Comparison of ENCODE assay signal across 8 mouse cellular contexts in the genomic region with DNA sequence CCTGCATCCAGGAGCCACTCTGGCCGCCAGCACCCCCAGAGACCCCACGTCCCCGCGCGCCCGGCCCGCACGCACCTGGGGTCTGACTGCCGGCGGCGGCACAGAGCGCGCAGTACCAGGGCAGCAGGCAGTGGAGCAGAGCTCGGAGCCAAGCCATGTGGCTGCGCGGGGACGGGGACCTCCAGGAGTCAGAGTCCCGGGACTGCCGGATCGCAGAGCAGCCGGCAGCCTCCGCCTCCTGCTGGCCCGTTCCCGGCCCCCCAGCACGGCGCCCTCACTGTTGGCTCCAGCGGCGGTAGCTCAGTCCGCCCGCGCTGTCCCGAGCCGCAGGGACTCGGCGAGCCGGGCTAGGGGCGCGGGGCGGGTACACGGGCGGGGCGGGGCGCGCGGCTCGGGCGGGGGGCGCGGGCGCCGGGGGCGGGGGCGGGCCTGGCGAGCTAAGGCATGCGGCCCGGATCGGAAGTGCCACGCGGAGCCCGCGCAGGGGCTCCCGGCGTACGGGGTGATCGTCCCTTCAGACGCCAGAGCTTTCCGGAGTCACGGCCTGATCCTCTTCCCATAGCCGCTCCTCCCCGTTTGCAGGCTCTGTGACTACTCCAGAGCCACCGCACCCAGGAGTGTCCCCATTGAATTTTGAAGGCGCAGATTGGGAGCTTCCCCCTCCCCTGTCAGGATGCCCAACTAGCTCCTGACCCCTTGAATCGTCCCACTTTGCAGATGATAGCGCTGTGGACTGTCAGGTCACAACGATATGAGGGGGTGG. TPM values are rescaled to one million over a fixed set of nuclear protein-coding genes. Genes with fewer than 3 reads are reported as not detected.
A peak's percentile ranks its signal among the peaks of the same experiment; 100 is the strongest.
DNase-seq lines count a peak whose midpoint lies in the region; ATAC-seq and TF ChIP-seq lines count a peak whose summit lies in the region.

A gene (minus strand): TSS at position 358 of the 763 bp plus-strand sequence.

- H3K9me3 ChIP-seq in forebrain, embryonic 14.5 days (replicated peaks; ENCODE audit: control insufficient read depth, low read length) = no peaks in the 10 kb centered on the region
- H3K9me3 ChIP-seq in hindbrain, postnatal 0 days (ENCODE audit: low read length) = no peaks in the 10 kb centered on the region

- DNase-seq in gastrocnemius, adult 2 months = peak; percentile 67
- DNase-seq in gastrocnemius, adult 18-20 months (ENCODE audit: low spot score) = no peak
- DNase-seq in Muller cell, postnatal 12 days (ENCODE audit: inconsistent ontology term) = peak; percentile 56
- peak; percentile 48 for DNase-seq in forebrain, embryonic 14.5 days (ENCODE audit: low spot score)
- DNase-seq in hindbrain, postnatal 0 days (ENCODE audit: low spot score) = peak; percentile 45
- DNase-seq in lung, postnatal 10 days = peak; percentile 54
- DNase-seq in testis, postnatal 10 days (ENCODE audit: low spot score) = peak; percentile 66
- no peak for DNase-seq in right cerebral cortex, adult 2 months (ENCODE audit: low spot score in 2 of 2)

- H3K27ac ChIP-seq in gastrocnemius, adult 2 months = peak within 1 kb of the TSS; percentile 76
- H3K27ac ChIP-seq in forebrain, embryonic 14.5 days (ENCODE audit: low read depth, low read length) = no peak within 1 kb of the TSS
- no peak within 1 kb of the TSS; the same call in 1 of the 2 replicates for H3K27ac ChIP-seq in hindbrain, postnatal 0 days

- WGBS in forebrain, embryonic 14.5 days = under 1% methylated on average over 43 of the region's 75 CpGs
- 2% methylated on average over 64 of the region's 75 CpGs for WGBS in hindbrain, postnatal 0 days

- H3K4me1 ChIP-seq in forebrain, embryonic 14.5 days (ENCODE audit: control insufficient read depth, insufficient read depth, low read length) = 0 out of 2 replicates have a peak, but pooled peaks cover 3% of the 10 kb centered on the region
- H3K4me1 ChIP-seq in hindbrain, postnatal 0 days (ENCODE audit: insufficient read depth, low read length) = peaks cover 10% of the 10 kb centered on the region; the same call in 1 of the 2 replicates

- ATAC-seq in forebrain, embryonic 14.5 days = peak; percentile 63
- peak; percentile 55; the same call in 1 of the 2 replicates for ATAC-seq in hindbrain, postnatal 0 days

- H3K4me2 ChIP-seq in forebrain, embryonic 14.5 days (ENCODE audit: low read length) = peak within 1 kb of the TSS; percentile 94
- peak within 1 kb of the TSS; percentile 95 for H3K4me2 ChIP-seq in hindbrain, postnatal 0 days (ENCODE audit: low read depth, low read length)

- no peaks in the 10 kb centered on the region for H3K36me3 ChIP-seq in forebrain, embryonic 14.5 days (ENCODE audit: control insufficient read depth, insufficient read depth, low read length)
- H3K36me3 ChIP-seq in hindbrain, postnatal 0 days (ENCODE audit: insufficient read depth, low read length) = no peaks in the 10 kb centered on the region

- peak within 1 kb of the TSS; percentile 64 for H3K9ac ChIP-seq in forebrain, embryonic 14.5 days (ENCODE audit: low read length)
- peak within 1 kb of the TSS; percentile 40; the same call in 1 of the 2 replicates for H3K9ac ChIP-seq in hindbrain, postnatal 0 days (replicated peaks; ENCODE audit: low read length)

- intact Hi-C loops in gastrocnemius, adult 2 months (cut with DNase I) = no loop called here

- no peak; the same call in 1 of the 2 replicates for TF ChIP-seq CTCF in gastrocnemius, adult 2 months (IDR thresholded peaks at IDR 0.05)
- no peak for TF ChIP-seq CTCF in hindbrain, postnatal 0 days (IDR thresholded peaks at IDR 0.05; ENCODE audit: low read depth)

- no peaks in the 10 kb centered on the region for H3K27me3 ChIP-seq in forebrain, embryonic 14.5 days (replicated peaks; ENCODE audit: control insufficient read depth, insufficient read depth, low read length)
- H3K27me3 ChIP-seq in hindbrain, postnatal 0 days (ENCODE audit: insufficient read depth, low read length) = no peaks in the 10 kb centered on the region

- peak within 1 kb of the TSS; percentile 78 for H3K4me3 ChIP-seq in gastrocnemius, adult 2 months
- H3K4me3 ChIP-seq in forebrain, embryonic 14.5 days (ENCODE audit: low read depth, low read length) = peak within 1 kb of the TSS; percentile 48
- peak within 1 kb of the TSS; percentile 53 for H3K4me3 ChIP-seq in hindbrain, postnatal 0 days (ENCODE audit: low read length)

RNA-seq across cellular contexts. Expression of the gene that starts here (rescaled TPM):
- 1 to 10 TPM in 1 of 2 experiments, under 1 TPM in 1; 0.43 to 1.5 TPM for total RNA-seq in gastrocnemius, adult 2 months (2021)
- 1 to 10 TPM in 1 of 2 experiments, under 1 TPM in 1; 0.88 to 1.2 TPM for total RNA-seq in gastrocnemius, adult 18-20 months (2021)
- 0.13 and 0.17 TPM in 2 replicates for polyA plus RNA-seq in forebrain, embryonic 14.5 days (2014; fragmentation: Nextera tagmentation; extraction: Ambion mirVana)
- total RNA-seq in hindbrain, postnatal 0 days (2014; rRNA removed) = 1.5 and 1.8 TPM in 2 replicates
- polyA plus RNA-seq in hindbrain, postnatal 0 days (2015; fragmentation: Nextera tagmentation; extraction: Ambion mirVana) = 0.36 and 0.37 TPM in 2 replicates

Comparison
In these comparisons a context has a peak if more than half of its experiments do, and no peak if none do; other contexts are left out.
1. DNase-seq: peak in gastrocnemius, adult 2 months (single experiment), Muller cell, postnatal 12 days (single experiment), hindbrain, postnatal 0 days (single experiment), lung, postnatal 10 days (single experiment) and testis, postnatal 10 days (single experiment); none in gastrocnemius, adult 18-20 months (single experiment) and right cerebral cortex, adult 2 months (0 of 2).
2. Peak in DNase-seq, ATAC-seq, H3K4me3 ChIP-seq, H3K9ac ChIP-seq and H3K4me2 ChIP-seq in forebrain, embryonic 14.5 days; RNA of the gene not detected or under 1 TPM.
3. Peak in every context shown above with its lines, with median percentiles within 50 percentile points of each other: H3K4me3 ChIP-seq.